Mouse (Mus musculus): ENCODE data around the gene Fkbp8.
A peak's percentile ranks its signal among the peaks of the same experiment; 100 is the strongest.

DNA sequence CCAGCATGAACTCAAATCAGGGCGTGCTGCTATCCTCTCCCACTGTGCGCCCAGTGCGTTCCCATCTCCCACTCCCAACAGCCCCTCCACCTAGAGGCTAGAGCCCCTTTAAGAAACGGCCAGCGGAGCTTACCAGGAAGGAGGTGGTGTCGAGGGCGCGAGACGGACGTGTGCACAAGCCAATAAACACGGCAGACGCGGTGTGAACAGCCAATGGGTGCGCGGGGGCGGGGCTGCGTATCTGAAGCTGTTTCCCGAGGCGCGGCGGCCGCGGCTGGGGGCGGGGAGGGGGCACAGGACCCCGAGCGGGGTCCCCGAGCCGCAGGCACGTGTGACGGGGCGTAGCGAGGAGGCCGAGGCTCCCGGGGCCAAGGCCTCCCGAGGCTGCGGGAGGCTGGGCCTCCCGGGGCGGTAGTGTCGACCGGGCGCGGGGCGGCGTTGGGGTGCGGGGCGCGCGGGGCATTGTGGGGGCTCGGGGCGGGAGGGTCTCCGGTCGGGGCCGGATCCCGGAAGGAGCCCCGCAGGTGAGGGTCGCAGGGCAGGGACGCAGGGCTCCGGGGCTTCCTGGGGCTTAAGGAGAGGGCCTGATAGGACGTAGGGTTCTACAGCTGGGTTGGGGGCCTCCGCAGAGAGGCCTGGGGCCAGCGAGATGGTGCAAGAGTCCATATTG, at the start of gene Fkbp8, which contains the start of gene Kxd1:
- TF ChIP-seq CTCF (IDR thresholded peaks at IDR 0.05; ENCODE audit: low read depth) (no peak), EP300 (IDR thresholded peaks at IDR 0.05; ENCODE audit: low read depth) (peak; percentile 55; the same call in 1 of the 2 replicates)
